Mouse (Mus musculus) myocyte (in vitro differentiated cells): Measurements from ENCODE around the gene Sh3gl1.

Experiments used
- CEBPB ChIP-seq: IDR thresholded peaks from 2 replicates; pipeline ENCODE4 v1.6.1; 2011; ENCODE audit warnings: mild to moderate bottlenecking, moderate library complexity; ENCODE audit not compliant: poor library complexity, insufficient read depth, severe bottlenecking
- MYOD1 ChIP-seq, 3 experiments: IDR thresholded peaks; one replicate each; pipeline ENCODE4 v1.6.1; 2011; ENCODE audit warnings: control low read depth in 2 of 3, low read depth in 2 of 3, mild to moderate bottlenecking in 2 of 3, moderate library complexity in 1 of 3; ENCODE audit not compliant: insufficient read length in 2 of 3, control insufficient read depth in 1 of 3
- MYOG ChIP-seq, 3 experiments: IDR thresholded peaks; one replicate each; pipeline ENCODE4 v1.6.1; 2011; ENCODE audit warnings: control low read depth in 2 of 3, low read depth in 2 of 3, mild to moderate bottlenecking in 2 of 3; ENCODE audit not compliant: insufficient read length in 2 of 3, control insufficient read depth in 1 of 3, insufficient read depth in 1 of 3
- POLR2A ChIP-seq: IDR thresholded peaks from one replicate; pipeline ENCODE4 v1.6.1; 2011; ENCODE audit warnings: low read depth, mild to moderate bottlenecking, control low read depth, moderate library complexity; ENCODE audit not compliant: insufficient read length
- REST ChIP-seq: IDR thresholded peaks from one replicate; pipeline ENCODE4 v1.6.1; 2011; ENCODE audit warnings: mild to moderate bottlenecking, control low read depth, moderate library complexity; ENCODE audit not compliant: insufficient read depth, insufficient read length
- USF1 ChIP-seq: IDR thresholded peaks from one replicate; pipeline ENCODE4 v1.6.1; 2011; ENCODE audit warnings: low read depth, mild to moderate bottlenecking, control low read depth, moderate library complexity

- TF ChIP-seq POLR2A (no peak), REST (no peak), MYOG (IDR thresholded peaks at IDR 0.05; ENCODE audit: control insufficient read depth in 1 of 3, insufficient read depth in 1 of 3, insufficient read length in 2 of 3, low read depth in 2 of 3) (no peak), CEBPB (no peak), MYOD1 (IDR thresholded peaks at IDR 0.05; ENCODE audit: control insufficient read depth in 1 of 3, insufficient read length in 2 of 3, low read depth in 2 of 3) (no peak), USF1 (no peak)
These were observed 18.5 kb upstream of the Sh3gl1 start for GRCm38 (mm10) chr17:56054938-56055337.
